Mouse (Mus musculus): ENCODE results near the gene Ptpn3. TPM values are rescaled to one million over a fixed set of nuclear protein-coding genes. Genes with fewer than 3 reads are reported as not detected.

The Ptpn3 gene
- polyA plus RNA-seq, 1 experiment from 2014 or later, result 3.0 TPM

GRCm38 (mm10) chr4:57185462-57185861, 116.2 kb downstream of the Ptpn3 start:
- Histone ChIP-seq H3K36me3 (ENCODE audit: control insufficient read depth, insufficient read depth, low read length) (no peaks in the 10 kb centered on the region), H3K9ac (ENCODE audit: low read depth, low read length) (no peak overlapping the region)
- 88% methylated on average over 8 of the region's 8 CpGs for whole genome bisulfite sequencing

GRCm38 (mm10) chr4:57183493-57183892, 118.1 kb downstream of the Ptpn3 start:
- H3K4me2 ChIP-seq (ENCODE audit: low read length), result no peak overlapping the region
- H3K9me3 ChIP-seq (replicated peaks; ENCODE audit: control insufficient read depth, low read length, poor library complexity, severe bottlenecking), result no peaks in the 10 kb centered on the region
- H3K36me3 ChIP-seq (ENCODE audit: control insufficient read depth, insufficient read depth, low read length), result no peaks in the 10 kb centered on the region
- H3K27ac ChIP-seq (ENCODE audit: low read length), result no peak overlapping the region
- no peak overlapping the region for H3K4me3 ChIP-seq (ENCODE audit: low read depth, low read length)
- no peak for ATAC-seq
- H3K4me1 ChIP-seq (ENCODE audit: control insufficient read depth, insufficient read depth, low read length), result no peaks in the 10 kb centered on the region
- no peak overlapping the region for H3K9ac ChIP-seq (ENCODE audit: low read depth, low read length)
- H3K27me3 ChIP-seq (ENCODE audit: control insufficient read depth, insufficient read depth, low read depth, low read length), result no peaks in the 10 kb centered on the region
- 86% methylated on average over 4 of the region's 4 CpGs for WGBS

More at GRCm38 (mm10) chr4:57185462-57185861, 116.2 kb downstream of the Ptpn3 start:
- no peak for ATAC-seq
- H3K4me3 ChIP-seq (ENCODE audit: low read depth, low read length), result no peak overlapping the region
- no peaks in the 10 kb centered on the region for H3K9me3 ChIP-seq (replicated peaks; ENCODE audit: control insufficient read depth, low read length, poor library complexity, severe bottlenecking)
- no peaks in the 10 kb centered on the region for H3K4me1 ChIP-seq (ENCODE audit: control insufficient read depth, insufficient read depth, low read length)
- H3K27ac ChIP-seq (ENCODE audit: low read length), result no peak overlapping the region
- H3K4me2 ChIP-seq (ENCODE audit: low read length), result no peak overlapping the region
- no peaks in the 10 kb centered on the region for H3K27me3 ChIP-seq (ENCODE audit: control insufficient read depth, insufficient read depth, low read depth, low read length)

GRCm38 (mm10) chr4:57181538-57181937, 120.1 kb downstream of the Ptpn3 start:
- H3K4me3 ChIP-seq (ENCODE audit: low read depth, low read length), result no peak overlapping the region
- H3K4me1 ChIP-seq (ENCODE audit: control insufficient read depth, insufficient read depth, low read length), result no peaks in the 10 kb centered on the region
- WGBS, result 90% methylated on average over 1 of the region's 1 CpGs
- ATAC-seq, result no peak
- no peak overlapping the region for H3K27ac ChIP-seq (ENCODE audit: low read length)
- H3K27me3 ChIP-seq (ENCODE audit: control insufficient read depth, insufficient read depth, low read depth, low read length), result no peaks in the 10 kb centered on the region
- no peaks in the 10 kb centered on the region for H3K9me3 ChIP-seq (replicated peaks; ENCODE audit: control insufficient read depth, low read length, poor library complexity, severe bottlenecking)
- H3K36me3 ChIP-seq (ENCODE audit: control insufficient read depth, insufficient read depth, low read length), result no peaks in the 10 kb centered on the region
- no peak overlapping the region for H3K4me2 ChIP-seq (ENCODE audit: low read length)
- no peak overlapping the region for H3K9ac ChIP-seq (ENCODE audit: low read depth, low read length)

DNA sequence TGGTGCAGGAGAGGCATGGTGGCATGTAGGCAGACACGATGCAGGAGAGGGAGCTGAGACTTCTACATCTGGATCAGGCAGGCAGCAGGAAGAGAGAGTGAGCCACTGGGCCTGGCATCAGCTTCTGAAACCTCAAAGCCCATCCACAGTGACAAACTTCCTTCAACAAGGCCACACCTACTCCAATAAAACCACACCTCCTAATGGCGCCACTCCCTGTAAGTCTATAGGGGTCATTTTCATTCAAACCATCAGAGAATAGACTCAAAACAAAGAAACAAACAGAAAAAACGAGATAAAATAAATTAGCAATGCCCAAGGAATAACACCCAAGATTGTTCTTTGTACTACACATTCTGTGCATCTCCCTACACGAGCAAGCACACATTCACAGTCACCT, 122.8 kb downstream of the Ptpn3 start:
- no peak overlapping the region for H3K4me3 ChIP-seq (ENCODE audit: low read depth, low read length)
- ATAC-seq, result no peak
- no peak overlapping the region for H3K9ac ChIP-seq (ENCODE audit: low read depth, low read length)
- H3K27me3 ChIP-seq (ENCODE audit: control insufficient read depth, insufficient read depth, low read depth, low read length), result no peaks in the 10 kb centered on the region
- H3K4me1 ChIP-seq (ENCODE audit: control insufficient read depth, insufficient read depth, low read length), result no peaks in the 10 kb centered on the region
- no peaks in the 10 kb centered on the region for H3K9me3 ChIP-seq (replicated peaks; ENCODE audit: control insufficient read depth, low read length, poor library complexity, severe bottlenecking)
- no peak overlapping the region for H3K4me2 ChIP-seq (ENCODE audit: low read length)
- 75% methylated on average over 4 of the region's 4 CpGs for WGBS
- H3K27ac ChIP-seq (ENCODE audit: low read length), result no peak overlapping the region
- no peaks in the 10 kb centered on the region for H3K36me3 ChIP-seq (ENCODE audit: control insufficient read depth, insufficient read depth, low read length)

DNA sequence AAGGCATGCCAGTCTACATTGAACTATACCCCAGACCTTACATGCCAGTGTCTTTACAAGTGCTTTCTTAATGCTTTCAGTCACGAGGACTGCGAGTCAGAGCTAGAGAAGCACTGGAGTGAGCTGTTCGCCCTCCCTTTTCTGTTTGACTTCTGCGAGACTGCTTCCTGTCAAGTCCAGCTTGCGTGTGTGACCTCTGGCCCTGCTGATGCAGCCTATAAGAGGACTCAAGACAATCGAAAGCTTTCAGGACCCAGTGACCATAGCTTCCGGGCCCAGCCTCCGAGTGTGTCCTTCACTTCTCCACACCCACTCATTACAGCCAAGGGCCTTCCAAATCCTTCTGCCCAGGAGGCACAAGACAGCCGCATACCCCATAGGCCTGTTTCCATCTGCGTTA, 126.3 kb downstream of the Ptpn3 start:
- ATAC-seq, result no peak
- Histone ChIP-seq H3K4me2 (ENCODE audit: low read length) (no peak overlapping the region), H3K27me3 (ENCODE audit: control insufficient read depth, insufficient read depth, low read depth, low read length) (no peaks in the 10 kb centered on the region), H3K36me3 (ENCODE audit: control insufficient read depth, insufficient read depth, low read length) (no peaks in the 10 kb centered on the region), H3K27ac (ENCODE audit: low read length) (no peak overlapping the region), H3K4me1 (ENCODE audit: control insufficient read depth, insufficient read depth, low read length) (no peaks in the 10 kb centered on the region), H3K9ac (ENCODE audit: low read depth, low read length) (no peak overlapping the region), H3K4me3 (ENCODE audit: low read depth, low read length) (no peak overlapping the region), H3K9me3 (replicated peaks; ENCODE audit: control insufficient read depth, low read length, poor library complexity, severe bottlenecking) (no peaks in the 10 kb centered on the region)
- WGBS, result 77% methylated on average over 10 of the region's 10 CpGs

DNA sequence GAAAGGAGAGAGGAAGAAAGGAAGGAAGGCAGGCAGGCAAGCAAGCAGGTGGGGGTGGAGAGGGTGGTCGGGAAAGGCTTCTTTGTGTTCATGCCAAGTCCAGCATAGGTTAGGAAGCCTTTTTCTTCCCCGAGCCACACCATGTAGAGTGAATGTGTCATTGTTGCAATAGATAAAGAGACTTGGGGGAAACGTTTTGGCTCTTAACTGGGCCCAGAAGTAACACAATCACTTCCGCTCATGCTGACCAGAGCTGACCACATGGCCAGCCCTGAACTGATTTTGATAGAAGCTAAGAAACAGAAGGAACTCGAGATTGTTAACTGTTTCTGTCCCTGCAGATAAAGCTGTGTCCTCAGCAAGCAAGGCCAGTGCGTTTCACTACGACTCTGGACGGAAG, 128.8 kb downstream of the Ptpn3 start:
- ATAC-seq, result no peak
- Histone ChIP-seq H3K4me2 (ENCODE audit: low read length) (no peak overlapping the region), H3K9ac (ENCODE audit: low read depth, low read length) (no peak overlapping the region), H3K4me3 (ENCODE audit: low read depth, low read length) (no peak overlapping the region), H3K36me3 (ENCODE audit: control insufficient read depth, insufficient read depth, low read length) (no peaks in the 10 kb centered on the region), H3K27ac (ENCODE audit: low read length) (no peak overlapping the region), H3K27me3 (ENCODE audit: control insufficient read depth, insufficient read depth, low read depth, low read length) (no peaks in the 10 kb centered on the region), H3K4me1 (ENCODE audit: control insufficient read depth, insufficient read depth, low read length) (no peaks in the 10 kb centered on the region), H3K9me3 (replicated peaks; ENCODE audit: control insufficient read depth, low read length, poor library complexity, severe bottlenecking) (no peaks in the 10 kb centered on the region)
- 57% methylated on average over 8 of the region's 8 CpGs for WGBS

DNA sequence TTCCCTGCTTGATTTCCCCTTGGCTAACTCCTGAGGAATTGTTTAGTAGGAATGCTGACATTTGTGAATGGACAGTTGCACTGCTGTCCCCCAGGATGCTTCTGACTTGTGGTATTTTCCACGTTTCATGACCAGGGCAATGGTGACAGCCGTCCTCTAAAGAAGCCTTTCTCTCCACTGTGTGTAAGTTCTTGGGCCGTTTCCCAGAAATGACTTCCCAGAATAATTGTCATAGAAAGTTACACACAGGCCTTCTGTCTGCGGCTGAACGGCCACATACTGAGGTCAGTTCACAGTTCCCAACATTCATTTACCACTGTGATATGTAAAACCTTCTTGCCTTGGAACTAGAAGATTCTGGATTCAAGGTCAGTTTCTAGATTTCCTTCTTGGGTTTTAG, 129.8 kb downstream of the Ptpn3 start:
- H3K9me3 ChIP-seq (replicated peaks; ENCODE audit: control insufficient read depth, low read length, poor library complexity, severe bottlenecking), result no peaks in the 10 kb centered on the region
- H3K27ac ChIP-seq (ENCODE audit: low read length), result no peak overlapping the region
- H3K27me3 ChIP-seq (ENCODE audit: control insufficient read depth, insufficient read depth, low read depth, low read length), result no peaks in the 10 kb centered on the region
- 68% methylated on average over 5 of the region's 5 CpGs for WGBS
- H3K36me3 ChIP-seq (ENCODE audit: control insufficient read depth, insufficient read depth, low read length), result no peaks in the 10 kb centered on the region
- no peak overlapping the region for H3K9ac ChIP-seq (ENCODE audit: low read depth, low read length)
- H3K4me1 ChIP-seq (ENCODE audit: control insufficient read depth, insufficient read depth, low read length), result no peaks in the 10 kb centered on the region
- H3K4me3 ChIP-seq (ENCODE audit: low read depth, low read length), result no peak overlapping the region
- no peak overlapping the region for H3K4me2 ChIP-seq (ENCODE audit: low read length)
- no peak for ATAC-seq

DNA sequence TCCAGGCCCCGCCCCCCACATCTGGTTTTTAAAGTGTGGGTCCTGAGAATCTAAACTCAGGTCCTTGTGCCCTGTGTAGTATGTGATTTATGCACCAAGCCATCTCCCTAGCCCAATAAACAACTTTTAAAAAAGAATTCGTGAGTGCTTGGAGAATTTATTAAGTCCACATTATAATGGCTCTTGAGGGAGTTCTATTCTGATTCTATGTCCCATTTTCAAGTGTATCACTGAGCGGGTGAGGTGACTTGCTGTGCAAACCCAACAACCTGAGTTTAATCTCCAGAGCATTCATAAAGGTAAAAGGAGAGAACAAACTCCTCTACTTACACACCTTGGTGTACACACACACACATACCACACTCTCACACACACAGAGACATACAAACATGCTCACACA, 133.0 kb downstream of the Ptpn3 start:
- H3K36me3 ChIP-seq (ENCODE audit: control insufficient read depth, insufficient read depth, low read length), result no peaks in the 10 kb centered on the region
- WGBS, result 76% methylated on average over 3 of the region's 3 CpGs
- no peak overlapping the region for H3K4me3 ChIP-seq (ENCODE audit: low read depth, low read length)
- H3K27me3 ChIP-seq (ENCODE audit: control insufficient read depth, insufficient read depth, low read depth, low read length), result no peaks in the 10 kb centered on the region
- ATAC-seq, result no peak
- H3K9me3 ChIP-seq (replicated peaks; ENCODE audit: control insufficient read depth, low read length, poor library complexity, severe bottlenecking), result no peaks in the 10 kb centered on the region
- H3K27ac ChIP-seq (ENCODE audit: low read length), result no peak overlapping the region
- no peak overlapping the region for H3K4me2 ChIP-seq (ENCODE audit: low read length)
- no peak overlapping the region for H3K9ac ChIP-seq (ENCODE audit: low read depth, low read length)
- no peaks in the 10 kb centered on the region for H3K4me1 ChIP-seq (ENCODE audit: control insufficient read depth, insufficient read depth, low read length)

DNA sequence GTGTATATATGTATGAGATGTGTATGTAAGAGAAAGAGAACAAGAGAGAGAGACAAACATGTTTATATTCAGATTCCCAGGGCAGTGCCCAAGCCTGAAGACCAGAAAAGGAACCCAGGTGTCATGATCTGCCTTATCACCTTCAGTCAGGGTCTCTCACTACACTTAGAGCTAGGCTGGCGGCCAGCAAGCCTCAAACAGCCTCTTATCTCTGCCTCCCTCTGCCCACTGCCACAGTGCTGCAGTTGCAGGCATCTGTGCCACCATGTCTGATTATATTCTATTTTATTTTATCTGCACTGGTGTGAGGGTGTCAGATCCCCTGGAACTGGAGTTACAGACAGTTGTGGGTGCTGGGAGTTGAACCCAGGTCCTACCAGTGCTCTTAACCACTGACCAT, 133.4 kb downstream of the Ptpn3 start:
- no peaks in the 10 kb centered on the region for H3K4me1 ChIP-seq (ENCODE audit: control insufficient read depth, insufficient read depth, low read length)
- no peaks in the 10 kb centered on the region for H3K27me3 ChIP-seq (ENCODE audit: control insufficient read depth, insufficient read depth, low read depth, low read length)
- ATAC-seq, result no peak
- H3K9me3 ChIP-seq (replicated peaks; ENCODE audit: control insufficient read depth, low read length, poor library complexity, severe bottlenecking), result no peaks in the 10 kb centered on the region
- H3K9ac ChIP-seq (ENCODE audit: low read depth, low read length), result no peak overlapping the region
- no peak overlapping the region for H3K4me3 ChIP-seq (ENCODE audit: low read depth, low read length)
- H3K36me3 ChIP-seq (ENCODE audit: control insufficient read depth, insufficient read depth, low read length), result no peaks in the 10 kb centered on the region
- no peak overlapping the region for H3K27ac ChIP-seq (ENCODE audit: low read length)
- WGBS, result 100% methylated on average over 1 of the region's 1 CpGs
- no peak overlapping the region for H3K4me2 ChIP-seq (ENCODE audit: low read length)

All from midbrain, embryonic 16.5 days (tissue).